Mouse (Mus musculus) intestine, embryonic 16.5 days (tissue): ENCODE results near the gene Dapk2. TPM values are rescaled to one million over a fixed set of nuclear protein-coding genes. Genes with fewer than 3 reads are reported as not detected.
A peak's percentile ranks its signal among the peaks of the same experiment; 100 is the strongest.

Source experiments
- ATAC-seq: fragments of 200-750 bp; cut with Nextera tagmentation; 2 replicates; pipeline ENCODE4 v1.8.0; 2017; ENCODE audit warnings: moderate TSS enrichment, moderate library complexity
- H3K27ac ChIP-seq: fragments of 300-500 bp; sonication (generic); 2 replicates; pipeline ENCODE4 v1.5.1; 2014; ENCODE audit warnings: mild to moderate bottlenecking, low read length
- H3K27me3 ChIP-seq: fragments of 300-500 bp; sonication (generic); replicated peaks from 2 replicates; pipeline ENCODE4 v1.6.1; 2014; ENCODE audit warnings: low read length, control low read depth, mixed read lengths; ENCODE audit not compliant: control insufficient read depth, insufficient read depth
- H3K36me3 ChIP-seq: fragments of 300-500 bp; sonication (generic); 2 replicates; pipeline ENCODE4 v1.6.1; 2014; ENCODE audit warnings: low read length, control low read depth; ENCODE audit not compliant: control insufficient read depth, insufficient read depth
- H3K4me1 ChIP-seq: fragments of 300-500 bp; sonication (generic); 2 replicates; pipeline ENCODE4 v1.6.1; 2014; ENCODE audit warnings: low read length, control low read depth, mixed read lengths; ENCODE audit not compliant: control insufficient read depth, insufficient read depth
- H3K4me2 ChIP-seq: fragments of 300-500 bp; sonication (generic); 2 replicates; pipeline ENCODE4 v1.6.1; 2014; ENCODE audit warnings: low read depth, low read length, control low read depth
- H3K4me3 ChIP-seq: fragments of 300-500 bp; sonication (generic); 2 replicates; pipeline ENCODE4 v1.5.1; 2014; ENCODE audit warnings: mild to moderate bottlenecking, low read length
- H3K9ac ChIP-seq: fragments of 300-500 bp; sonication (generic); 2 replicates; pipeline ENCODE4 v1.6.1; 2014; ENCODE audit warnings: low read depth, low read length
- H3K9me3 ChIP-seq: fragments of 300-500 bp; sonication (generic); 2 replicates; pipeline ENCODE4 v1.6.1; 2016; ENCODE audit warnings: low read length, control low read depth; ENCODE audit not compliant: control insufficient read depth
- WGBS: fragments of 180-500 bp; shearing (Covaris S2); extraction: QIAGEN DNeasy Blood & Tissue Kit; methylation state at CpG from one replicate; pipeline ENCODE4 v1.1.7; 2014; 5-methylcytosine and 5-hydroxymethylcytosine counted together
- polyA plus RNA-seq: library from polyadenylated mRNA; unstranded; fragments of >200 nt; fragmentation: Nextera tagmentation; extraction: Ambion mirVana; gene quantifications from 2 replicates; pipeline ENCODE4 v1.2.1, GENCODE M21; 2015

Gene Dapk2
- polyA plus RNA-seq, 1 experiment from 2014 or later = 8.0 TPM

DNA sequence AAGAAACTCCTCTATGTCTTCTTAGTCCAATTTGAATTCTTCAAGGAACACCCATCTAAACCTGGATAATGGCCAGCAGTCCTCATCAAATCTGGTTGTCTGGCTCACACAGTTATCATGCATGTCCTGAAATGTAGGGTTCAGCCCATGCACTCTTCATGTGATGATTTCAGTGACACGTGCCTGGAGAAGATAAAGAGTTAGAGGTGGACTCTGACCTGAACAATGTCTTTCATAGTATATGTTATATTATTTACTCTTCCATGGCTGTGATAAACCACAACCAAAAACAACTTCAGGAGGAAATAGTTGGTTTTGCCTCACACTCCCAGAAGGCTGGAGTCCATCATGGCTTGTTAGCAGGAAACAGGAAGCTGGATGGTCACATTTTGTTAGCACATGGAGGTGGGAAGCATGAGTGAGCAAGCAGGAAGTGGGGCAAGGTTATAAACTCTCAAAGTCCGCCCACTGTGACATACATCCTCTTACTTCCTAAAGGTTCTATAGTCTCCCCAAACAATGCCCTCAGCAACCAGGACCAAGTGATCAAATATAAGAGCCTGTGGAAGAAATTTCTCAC, 142.5 kb downstream of the Dapk2 start:
- WGBS = 78% methylated on average over 2 of the region's 2 CpGs
- Histone ChIP-seq H3K9me3 (no peaks in the 10 kb centered on the region), H3K27me3 (no peaks in the 10 kb centered on the region), H3K36me3 (no peaks in the 10 kb centered on the region), H3K27ac (no peak overlapping the region), H3K4me1 (peaks cover under 1% of the 10 kb centered on the region; the same call in 1 of the 2 replicates), H3K4me3 (no peak overlapping the region), H3K9ac (no peak overlapping the region), H3K4me2 (no peak overlapping the region)
- no peak for ATAC-seq

DNA sequence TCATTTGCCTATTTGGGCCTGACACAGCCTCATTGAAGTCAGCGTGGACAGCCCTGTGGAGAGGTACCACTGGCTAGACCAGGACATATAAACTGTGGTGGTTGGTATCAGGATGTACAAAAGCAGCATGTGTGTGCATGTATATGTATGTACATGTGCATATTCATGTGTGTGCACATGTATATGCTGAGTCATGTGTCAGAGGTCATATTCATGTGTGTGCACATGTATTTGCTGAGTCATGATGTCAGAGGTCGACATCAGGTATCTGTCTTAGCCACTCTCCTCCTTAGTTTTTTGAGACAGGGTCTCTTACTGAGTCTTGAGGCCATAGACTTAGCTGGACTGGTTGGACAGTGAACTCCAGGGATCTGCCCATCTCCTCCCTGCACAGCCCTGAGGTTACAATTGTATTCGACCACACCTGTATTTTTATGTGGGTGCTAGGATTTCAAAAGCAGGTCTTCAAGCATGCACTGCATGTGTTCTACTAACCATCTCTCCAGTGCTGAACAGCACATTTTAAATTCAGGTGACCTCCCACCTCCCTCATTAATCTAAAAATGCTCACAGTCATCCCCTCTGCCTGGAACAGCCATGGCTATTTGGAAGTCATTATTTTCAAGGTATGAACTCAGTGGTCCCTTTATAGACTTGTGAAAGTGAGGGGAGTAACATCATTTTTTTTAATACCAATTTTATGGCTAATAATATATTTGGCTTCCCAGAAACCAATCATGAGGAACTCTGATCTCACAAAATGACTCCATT, 146.5 kb downstream of the Dapk2 start:
- Histone ChIP-seq H3K4me1 (peaks cover 3% of the 10 kb centered on the region; the same call in 1 of the 2 replicates), H3K4me2 (no peak overlapping the region), H3K9me3 (no peaks in the 10 kb centered on the region), H3K9ac (no peak overlapping the region), H3K4me3 (no peak overlapping the region), H3K27me3 (no peaks in the 10 kb centered on the region), H3K36me3 (no peaks in the 10 kb centered on the region), H3K27ac (no peak overlapping the region)
- ATAC-seq = no peak
- WGBS = 84% methylated on average over 3 of the region's 3 CpGs

DNA sequence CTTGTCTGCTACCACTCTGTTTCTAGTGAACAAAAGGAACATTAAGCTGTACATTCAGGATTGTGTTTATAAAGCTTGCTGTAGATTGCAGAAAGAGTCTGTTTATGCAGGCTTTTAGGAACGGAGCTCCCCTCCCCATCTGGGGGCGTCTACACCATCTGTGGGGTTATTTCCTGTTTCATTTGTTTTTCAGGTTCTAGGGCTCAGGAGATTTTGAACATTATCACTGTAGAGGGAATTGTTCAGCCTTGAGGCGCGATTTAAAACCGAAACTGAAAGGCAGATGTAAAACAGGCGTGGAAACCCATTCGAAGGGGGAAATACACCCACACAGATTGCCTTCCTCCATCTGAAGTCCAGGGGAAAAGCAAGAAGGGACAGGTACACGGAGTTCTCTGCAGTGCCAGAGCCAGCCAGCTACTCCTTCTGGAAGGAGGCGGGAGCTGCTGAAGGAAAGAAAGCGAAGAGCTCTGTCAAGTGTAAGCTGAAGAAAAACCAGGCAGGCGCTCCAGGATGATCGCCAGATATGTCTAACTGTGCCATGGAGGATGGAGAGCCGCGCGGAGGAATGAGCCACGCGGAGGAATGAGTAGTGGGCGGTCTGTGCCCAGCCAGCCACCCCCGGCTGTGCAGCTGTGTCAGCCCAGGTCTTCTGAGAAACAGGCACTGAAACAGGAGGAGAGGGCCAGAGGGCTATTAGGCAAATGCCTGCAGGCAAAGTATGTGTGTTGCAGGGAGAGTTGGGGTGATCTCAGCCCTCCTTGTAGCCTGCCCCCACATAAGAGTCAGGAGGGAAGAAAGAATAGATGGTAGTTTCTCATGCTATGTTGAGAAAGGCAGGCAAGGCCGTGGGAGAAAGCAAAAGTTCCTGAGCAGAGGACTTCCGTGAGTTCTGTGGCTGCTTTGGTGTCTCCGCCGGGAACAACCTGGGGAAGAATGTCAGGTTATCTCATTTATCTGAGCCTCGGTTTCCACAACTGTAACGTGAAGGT, 147.4 kb downstream of the Dapk2 start:
- peak overlapping the region; percentile 53 for H3K4me2 ChIP-seq
- H3K4me1 ChIP-seq = peaks cover 3% of the 10 kb centered on the region; the same call in 1 of the 2 replicates
- H3K27ac ChIP-seq = no peak overlapping the region
- H3K9ac ChIP-seq = peak overlapping the region; percentile 34
- no peak for ATAC-seq
- WGBS = 45% methylated on average over 25 of the region's 25 CpGs
- no peaks in the 10 kb centered on the region for H3K36me3 ChIP-seq
- H3K9me3 ChIP-seq = no peaks in the 10 kb centered on the region
- H3K27me3 ChIP-seq = no peaks in the 10 kb centered on the region
- peak overlapping the region; percentile 38 for H3K4me3 ChIP-seq

DNA sequence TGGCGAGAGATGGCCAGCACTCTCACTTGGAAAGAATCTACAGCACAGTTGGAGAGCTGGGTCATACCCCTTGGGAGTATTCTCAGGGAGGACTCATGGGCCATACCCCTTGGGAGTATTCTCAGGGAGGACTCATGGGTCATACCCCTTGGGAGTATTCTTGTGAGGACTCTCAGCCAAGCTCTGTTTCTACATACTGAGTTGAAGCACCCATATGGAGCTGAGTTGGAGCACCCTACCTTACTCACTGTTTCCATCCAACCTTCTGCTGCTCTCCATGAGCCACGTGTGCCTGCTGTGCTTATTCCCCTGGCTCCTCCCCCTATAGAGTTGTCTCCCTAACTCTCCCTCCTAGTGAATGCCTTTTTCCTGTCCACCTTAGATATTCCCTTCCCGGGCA, 148.4 kb downstream of the Dapk2 start:
- no peak overlapping the region for H3K9ac ChIP-seq
- WGBS = 77% methylated on average over 3 of the region's 3 CpGs
- peaks cover 3% of the 10 kb centered on the region; the same call in 1 of the 2 replicates for H3K4me1 ChIP-seq
- H3K36me3 ChIP-seq = no peaks in the 10 kb centered on the region
- H3K27me3 ChIP-seq = no peaks in the 10 kb centered on the region
- H3K9me3 ChIP-seq = no peaks in the 10 kb centered on the region
- H3K27ac ChIP-seq = no peak overlapping the region
- no peak overlapping the region for H3K4me2 ChIP-seq
- no peak for ATAC-seq
- H3K4me3 ChIP-seq = no peak overlapping the region

DNA sequence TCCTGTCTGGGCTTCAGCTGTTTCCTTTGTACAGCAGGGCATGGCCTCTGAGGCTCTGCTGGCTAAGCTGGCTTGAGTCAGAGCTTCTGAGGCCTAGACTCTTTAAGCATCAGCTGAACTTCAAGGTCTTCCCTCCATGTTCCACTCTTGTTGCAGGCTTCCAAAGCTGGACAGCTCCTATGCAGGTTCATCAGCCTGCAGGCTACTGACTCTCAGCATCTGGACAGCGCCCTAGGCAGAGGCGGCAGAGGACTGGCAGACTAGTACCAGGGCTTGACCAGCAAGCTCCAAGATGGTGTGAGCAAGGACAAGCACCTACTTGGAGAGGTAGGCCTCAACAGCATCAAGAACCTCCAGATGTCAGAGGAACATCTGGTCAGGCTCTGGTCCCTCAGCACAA, 149.3 kb downstream of the Dapk2 start:
- Histone ChIP-seq H3K27me3 (no peaks in the 10 kb centered on the region), H3K4me1 (peaks cover 3% of the 10 kb centered on the region; the same call in 1 of the 2 replicates), H3K4me2 (no peak overlapping the region), H3K36me3 (no peaks in the 10 kb centered on the region), H3K4me3 (no peak overlapping the region), H3K9me3 (no peaks in the 10 kb centered on the region), H3K9ac (no peak overlapping the region), H3K27ac (no peak overlapping the region)
- WGBS = 24% methylated on average over 2 of the region's 2 CpGs
- ATAC-seq = peak; percentile 48; the same call in 1 of the 2 replicates

DNA sequence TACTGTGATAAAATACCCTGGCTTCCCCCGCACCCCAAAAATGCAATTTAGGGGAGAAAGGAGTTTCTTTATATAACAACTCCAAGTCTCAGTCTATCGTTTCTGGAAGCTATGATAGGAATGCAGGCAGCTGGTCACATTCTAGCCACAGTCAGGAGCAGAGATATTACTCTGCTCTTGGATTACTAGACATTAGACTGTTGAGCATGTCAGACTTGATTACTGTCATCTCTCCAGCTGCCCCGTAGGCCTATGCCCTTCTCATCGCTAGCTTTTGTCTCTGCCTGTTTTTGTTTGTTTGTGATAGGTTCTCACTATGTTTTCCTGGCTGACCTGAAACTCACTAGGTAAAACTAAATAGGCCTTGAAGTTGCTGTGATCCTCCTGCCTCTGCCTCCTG, 150.7 kb downstream of the Dapk2 start:
- H3K4me1 ChIP-seq = peaks cover 3% of the 10 kb centered on the region; the same call in 1 of the 2 replicates
- ATAC-seq = no peak
- no peak overlapping the region for H3K4me2 ChIP-seq
- H3K9ac ChIP-seq = no peak overlapping the region
- H3K4me3 ChIP-seq = no peak overlapping the region
- no peak overlapping the region for H3K27ac ChIP-seq
- H3K36me3 ChIP-seq = no peaks in the 10 kb centered on the region
- WGBS = 81% methylated on average over 4 of the region's 4 CpGs
- no peaks in the 10 kb centered on the region for H3K9me3 ChIP-seq
- no peaks in the 10 kb centered on the region for H3K27me3 ChIP-seq

DNA sequence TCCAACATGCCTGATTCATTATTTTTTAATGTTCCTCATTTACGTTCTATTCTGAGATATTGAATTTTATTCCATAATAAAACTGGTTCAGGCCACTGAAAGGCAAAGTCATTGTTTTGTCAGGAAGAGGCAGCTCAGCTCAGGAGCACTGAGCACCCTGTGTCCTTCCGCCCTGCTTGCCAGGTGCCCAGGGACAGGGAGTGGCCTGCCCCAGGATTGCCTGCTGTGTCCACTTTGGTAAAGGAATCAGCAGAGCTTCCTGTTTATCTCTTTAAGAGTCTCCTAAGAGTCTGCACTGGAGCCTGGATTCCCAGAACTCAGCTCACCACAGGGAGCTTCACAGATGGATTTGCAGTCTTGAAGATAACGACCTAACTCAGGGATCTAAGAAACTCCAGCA, 153.4 kb downstream of the Dapk2 start:
- Histone ChIP-seq H3K4me2 (no peak overlapping the region), H3K27me3 (no peaks in the 10 kb centered on the region), H3K4me1 (no peaks in the 10 kb centered on the region), H3K9me3 (no peaks in the 10 kb centered on the region), H3K4me3 (no peak overlapping the region), H3K27ac (no peak overlapping the region), H3K9ac (no peak overlapping the region), H3K36me3 (no peaks in the 10 kb centered on the region)
- ATAC-seq = no peak
- WGBS = 39% methylated on average over 3 of the region's 3 CpGs

DNA sequence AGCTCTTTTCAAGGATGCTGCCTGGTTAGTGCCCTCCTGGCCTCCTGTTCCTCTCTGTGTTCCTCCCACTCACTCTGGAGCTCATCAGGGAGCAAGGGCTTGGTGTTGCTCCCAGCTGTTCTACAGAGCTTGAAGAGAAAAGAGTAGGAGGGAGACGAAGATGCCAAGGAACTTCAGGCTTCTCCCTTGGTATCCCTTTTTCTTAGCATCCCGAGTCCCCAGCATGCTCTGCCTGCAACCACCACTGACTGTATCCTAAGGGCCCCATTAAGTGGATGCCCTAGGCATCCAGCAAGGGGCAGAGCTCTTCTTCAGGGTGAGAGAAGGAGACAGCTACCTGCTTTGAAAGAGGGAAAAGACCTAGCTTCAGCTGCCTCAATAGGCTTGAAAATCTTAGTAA, 158.6 kb downstream of the Dapk2 start:
- Histone ChIP-seq H3K9me3 (no peaks in the 10 kb centered on the region), H3K4me3 (no peak overlapping the region), H3K27ac (no peak overlapping the region), H3K27me3 (no peaks in the 10 kb centered on the region), H3K9ac (no peak overlapping the region), H3K4me1 (no peaks in the 10 kb centered on the region), H3K36me3 (no peaks in the 10 kb centered on the region), H3K4me2 (no peak overlapping the region)
- ATAC-seq = no peak
- WGBS = 72% methylated on average over 2 of the region's 2 CpGs
